Mouse (Mus musculus) testis, adult 2 months (tissue): ENCODE data around the gene Cltb. TPM values are rescaled to one million over a fixed set of nuclear protein-coding genes. Genes with fewer than 3 reads are reported as not detected.
A peak's percentile ranks its signal among the peaks of the same experiment; 100 is the strongest.

Experiments
- H3K27ac ChIP-seq: fragments of 200-500 bp; 2 replicates; pipeline ENCODE4 v1.5.1; 2012; ENCODE audit warnings: low read depth, low read length; ENCODE audit not compliant: control insufficient read depth, insufficient read depth
- H3K27me3 ChIP-seq: fragments of 200-500 bp; 2 replicates; pipeline ENCODE4 v1.6.1; 2012; ENCODE audit warnings: mild to moderate bottlenecking, low read length, moderate library complexity; ENCODE audit not compliant: control insufficient read depth, insufficient read depth
- H3K36me3 ChIP-seq: fragments of 200-500 bp; 2 replicates; pipeline ENCODE4 v1.6.1; 2012; ENCODE audit warnings: mild to moderate bottlenecking, low read length; ENCODE audit not compliant: control insufficient read depth, insufficient read depth
- H3K4me1 ChIP-seq: fragments of 200-500 bp; 2 replicates; pipeline ENCODE4 v1.6.1; 2012; ENCODE audit warnings: low read length; ENCODE audit not compliant: control insufficient read depth, insufficient read depth
- H3K4me3 ChIP-seq: fragments of 200-500 bp; 2 replicates; pipeline ENCODE4 v1.5.1; 2012; ENCODE audit warnings: low read depth, mild to moderate bottlenecking, low read length, moderate library complexity, mixed read lengths; ENCODE audit not compliant: control insufficient read depth
- CTCF ChIP-seq: fragments of 200-500 bp; IDR thresholded peaks from 2 replicates; pipeline ENCODE4 v1.5.1; 2012; ENCODE audit warnings: low read depth, mild to moderate bottlenecking, inconsistent platforms, low read length, moderate library complexity; ENCODE audit not compliant: control insufficient read depth, insufficient read depth, insufficient replicate concordance
- POLR2A ChIP-seq: fragments of 200-500 bp; IDR thresholded peaks from 2 replicates; pipeline ENCODE4 v1.6.1; 2012; ENCODE audit warnings: low read depth, mild to moderate bottlenecking, inconsistent platforms, low read length, moderate library complexity; ENCODE audit not compliant: control insufficient read depth
- polyA plus RNA-seq: library from polyadenylated mRNA; depleted of rRNA; stranded (reverse); fragments of >200 nt; gene quantifications from 2 replicates; pipeline ENCODE4 v1.2.3, GENCODE M21; 2012; rRNA removed

Gene Cltb
- 12.5 and 12.7 TPM in 2 replicates for polyA plus RNA-seq

GRCm38 (mm10) chr13:54610972-54611754, at the start of gene Cltb:
Cltb (minus strand) TSS chr13:54611344.
- H3K27ac ChIP-seq, result peak within 1 kb of the TSS; percentile 59; the same call in 1 of the 2 replicates
- H3K36me3 ChIP-seq, result no peaks in the 10 kb centered on the region
- H3K4me1 ChIP-seq, result peaks cover 13% of the 10 kb centered on the region
- no peaks in the 10 kb centered on the region for H3K27me3 ChIP-seq
- TF ChIP-seq POLR2A, result 0 out of 2 replicates have a peak, but pooled peaks have one; percentile 33
- TF ChIP-seq CTCF, result no peak
- peak within 1 kb of the TSS; percentile 75 for H3K4me3 ChIP-seq

- Histone ChIP-seq H3K27ac (no peak overlapping the region; the same call in 1 of the 2 replicates), H3K4me3 (no peak overlapping the region), H3K36me3 (peaks cover 2% of the 10 kb centered on the region), H3K4me1 (0 out of 2 replicates have a peak, but pooled peaks cover 2% of the 10 kb centered on the region), H3K27me3 (no peaks in the 10 kb centered on the region)
- no peak for TF ChIP-seq CTCF
- TF ChIP-seq POLR2A, result no peak
Observed at GRCm38 (mm10) chr13:54660877-54661276, 49.7 kb upstream of the Cltb start.

GRCm38 (mm10) chr13:54650461-54650860, 39.3 kb upstream of the Cltb start:
- no peak overlapping the region for H3K4me3 ChIP-seq
- H3K36me3 ChIP-seq, result peaks cover 7% of the 10 kb centered on the region
- TF ChIP-seq POLR2A (no peak), CTCF (no peak)
- no peaks in the 10 kb centered on the region for H3K4me1 ChIP-seq
- no peak overlapping the region for H3K27ac ChIP-seq
- H3K27me3 ChIP-seq, result no peaks in the 10 kb centered on the region

GRCm38 (mm10) chr13:54635011-54635410, 23.9 kb upstream of the Cltb start:
- Histone ChIP-seq H3K27ac (no peak overlapping the region), H3K36me3 (no peaks in the 10 kb centered on the region), H3K4me1 (no peaks in the 10 kb centered on the region), H3K27me3 (no peaks in the 10 kb centered on the region), H3K4me3 (no peak overlapping the region)
- TF ChIP-seq POLR2A (no peak), CTCF (no peak)

GRCm38 (mm10) chr13:54632731-54633277, 21.7 kb upstream of the Cltb start:
- Histone ChIP-seq H3K27ac (no peak overlapping the region), H3K36me3 (no peaks in the 10 kb centered on the region), H3K27me3 (no peaks in the 10 kb centered on the region), H3K4me3 (no peak overlapping the region), H3K4me1 (no peaks in the 10 kb centered on the region)
- TF ChIP-seq POLR2A (no peak), CTCF (no peak)

- Histone ChIP-seq H3K4me3 (no peak overlapping the region), H3K27ac (no peak overlapping the region), H3K36me3 (no peaks in the 10 kb centered on the region; the same call in 1 of the 2 replicates), H3K4me1 (no peaks in the 10 kb centered on the region), H3K27me3 (no peaks in the 10 kb centered on the region)
- TF ChIP-seq POLR2A (no peak), CTCF (no peak)
Observed at GRCm38 (mm10) chr13:54629128-54629527, 18.0 kb upstream of the Cltb start.

- no peak for TF ChIP-seq CTCF
- TF ChIP-seq POLR2A, result no peak
- H3K4me3 ChIP-seq, result peak overlapping the region; percentile 88
- H3K36me3 ChIP-seq, result no peaks in the 10 kb centered on the region; the same call in 1 of the 2 replicates
- peaks cover 7% of the 10 kb centered on the region; the same call in 1 of the 2 replicates for H3K4me1 ChIP-seq
- H3K27ac ChIP-seq, result peak overlapping the region; percentile 88
- H3K27me3 ChIP-seq, result no peaks in the 10 kb centered on the region
Observed at GRCm38 (mm10) chr13:54621960-54622521, 10.9 kb upstream of the Cltb start.
